Mouse (Mus musculus) liver, embryonic 14.5 days (tissue): ENCODE results near the gene Grip1.

Experiments used
- CTCF ChIP-seq: IDR thresholded peaks from 2 replicates; pipeline ENCODE4 v1.5.1; 2016; ENCODE audit warnings: antibody characterized with exemption, low read depth, control low read depth
- EP300 ChIP-seq: IDR thresholded peaks from 2 replicates; pipeline ENCODE4 v1.6.1; 2016; ENCODE audit warnings: antibody characterized with exemption, low read depth

DNA sequence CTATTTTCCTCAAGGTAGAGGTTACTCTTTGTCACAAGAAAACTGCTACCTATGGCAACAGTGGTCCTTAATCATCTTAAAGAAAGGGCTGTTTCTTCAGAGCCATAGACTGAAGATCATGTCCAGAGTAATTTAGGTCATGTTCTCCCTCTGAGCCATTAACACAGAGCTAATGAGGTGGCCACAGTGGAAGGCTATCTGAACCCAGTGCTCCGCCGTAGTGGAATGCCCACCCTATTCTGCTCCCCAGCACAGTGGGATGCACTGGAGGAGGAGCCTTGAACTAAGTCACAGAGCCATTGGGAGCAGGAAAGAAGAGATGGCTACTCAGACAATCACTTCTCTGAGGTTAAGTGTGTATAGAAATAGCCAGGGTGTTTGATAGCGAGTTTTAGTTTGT lies 133.3 kb downstream of the Grip1 start:
- no peak for TF ChIP-seq CTCF
- no peak for TF ChIP-seq EP300
